Mouse (Mus musculus): ENCODE measurements around the gene Dhfr.

Gene Dhfr

GRCm38 (mm10) chr13:92354456-92355271, at the start of gene Dhfr, which contains the start of gene Msh3:
Gene Dhfr (plus strand): TSS chr13:92354726.
Gene Msh3 (minus strand): TSS chr13:92355003.
- in situ Hi-C loops (cut with MboI, MseI), result loop anchor here (10.0 kb wide), 1 partner anchor 260 kb away; the partner anchor contains the start of gene Serinc5

GRCm38 (mm10) chr13:92305680-92306079, 48.8 kb upstream of the Dhfr start, which contains the start of gene Gm20379:
Gene Gm20379 (plus strand): TSS chr13:92305980.
- in situ Hi-C loops (cut with MboI, MseI), result no loop called here

GRCm38 (mm10) chr13:92314613-92315012, 39.9 kb upstream of the Dhfr start:
- in situ Hi-C loops (cut with MboI, MseI), result no loop called here

GRCm38 (mm10) chr13:92320770-92321169, 33.8 kb upstream of the Dhfr start:
- in situ Hi-C loops (cut with MboI, MseI), result no loop called here

GRCm38 (mm10) chr13:92326030-92326429, 28.5 kb upstream of the Dhfr start:
- in situ Hi-C loops (cut with MboI, MseI), result loop anchor here (25.0 kb wide), 1 partner anchor 414 kb away; no protein-coding TSS in a partner anchor

GRCm38 (mm10) chr13:92328000-92328399, 26.5 kb upstream of the Dhfr start:
- in situ Hi-C loops (cut with MboI, MseI), result loop anchor here (25.0 kb wide), 1 partner anchor 416 kb away; no protein-coding TSS in a partner anchor

- in situ Hi-C loops (cut with MboI, MseI), result loop anchor here (25.0 kb wide), 1 partner anchor 418 kb away; no protein-coding TSS in a partner anchor
Observed at GRCm38 (mm10) chr13:92330621-92331020, 23.9 kb upstream of the Dhfr start.

- in situ Hi-C loops (cut with MboI, MseI), result loop anchor here (25.0 kb wide), 1 partner anchor 420 kb away; no protein-coding TSS in a partner anchor
Observed at GRCm38 (mm10) chr13:92332103-92332879, 22.2 kb upstream of the Dhfr start.

GRCm38 (mm10) chr13:92336857-92337256, 17.7 kb upstream of the Dhfr start:
- in situ Hi-C loops (cut with MboI, MseI), result loop anchor here (25.0 kb wide), 1 partner anchor 425 kb away; no protein-coding TSS in a partner anchor

GRCm38 (mm10) chr13:92337773-92338462, 16.6 kb upstream of the Dhfr start:
- in situ Hi-C loops (cut with MboI, MseI), result loop anchor here (25.0 kb wide), 1 partner anchor 426 kb away; no protein-coding TSS in a partner anchor

GRCm38 (mm10) chr13:92339787-92340186, 14.7 kb upstream of the Dhfr start:
- in situ Hi-C loops (cut with MboI, MseI), result loop anchor here (25.0 kb wide), 1 partner anchor 427 kb away; no protein-coding TSS in a partner anchor

- in situ Hi-C loops (cut with MboI, MseI), result loop anchor here (25.0 kb wide), 1 partner anchor 432 kb away; no protein-coding TSS in a partner anchor
Observed at GRCm38 (mm10) chr13:92344033-92344432, 10.5 kb upstream of the Dhfr start.

GRCm38 (mm10) chr13:92346338-92346737, 8.2 kb upstream of the Dhfr start:
- in situ Hi-C loops (cut with MboI, MseI), result loop anchor here (25.0 kb wide), 1 partner anchor 434 kb away; no protein-coding TSS in a partner anchor

GRCm38 (mm10) chr13:92351100-92351499, 3.4 kb upstream of the Dhfr start:
- in situ Hi-C loops (cut with MboI, MseI), result loop anchor here (10.0 kb wide), 1 partner anchor 264 kb away; the partner anchor contains the start of gene Serinc5

- in situ Hi-C loops (cut with MboI, MseI), result loop anchor here (10.0 kb wide), 1 partner anchor 261 kb away; the partner anchor contains the start of gene Serinc5
Observed at GRCm38 (mm10) chr13:92353956-92354355, 570 bp upstream of the Dhfr start.

- in situ Hi-C loops (cut with MboI, MseI), result loop anchor here (10.0 kb wide), 1 partner anchor 260 kb away; the partner anchor contains the start of gene Serinc5
Observed at GRCm38 (mm10) chr13:92355272-92355643, 732 bp downstream of the Dhfr start.

GRCm38 (mm10) chr13:92356376-92356775, 1.9 kb downstream of the Dhfr start:
- in situ Hi-C loops (cut with MboI, MseI), result loop anchor here (10.0 kb wide), 1 partner anchor 258 kb away; the partner anchor contains the start of gene Serinc5

GRCm38 (mm10) chr13:92357644-92358043, 3.1 kb downstream of the Dhfr start:
- in situ Hi-C loops (cut with MboI, MseI), result loop anchor here (10.0 kb wide), 1 partner anchor 257 kb away; the partner anchor contains the start of gene Serinc5

GRCm38 (mm10) chr13:92361609-92362008, 7.1 kb downstream of the Dhfr start:
- in situ Hi-C loops (cut with MboI, MseI), result no loop called here

- in situ Hi-C loops (cut with MboI, MseI), result no loop called here
Observed at GRCm38 (mm10) chr13:92365312-92365711, 10.8 kb downstream of the Dhfr start.

GRCm38 (mm10) chr13:92370811-92371210, 16.3 kb downstream of the Dhfr start:
- in situ Hi-C loops (cut with MboI, MseI), result no loop called here
